Mouse (Mus musculus): ENCODE measurements around the gene Gm11032. TPM values are rescaled to one million over a fixed set of nuclear protein-coding genes. Genes with fewer than 3 reads are reported as not detected.
"Not testable (repeated sequence)": the region's sequence is repeated elsewhere in the genome, so short reads cannot be mapped to it uniquely, and the experiment has no call there.

Gm11032 gene
- total RNA-seq, 2 experiments from 2014 or later = not detected

DNA sequence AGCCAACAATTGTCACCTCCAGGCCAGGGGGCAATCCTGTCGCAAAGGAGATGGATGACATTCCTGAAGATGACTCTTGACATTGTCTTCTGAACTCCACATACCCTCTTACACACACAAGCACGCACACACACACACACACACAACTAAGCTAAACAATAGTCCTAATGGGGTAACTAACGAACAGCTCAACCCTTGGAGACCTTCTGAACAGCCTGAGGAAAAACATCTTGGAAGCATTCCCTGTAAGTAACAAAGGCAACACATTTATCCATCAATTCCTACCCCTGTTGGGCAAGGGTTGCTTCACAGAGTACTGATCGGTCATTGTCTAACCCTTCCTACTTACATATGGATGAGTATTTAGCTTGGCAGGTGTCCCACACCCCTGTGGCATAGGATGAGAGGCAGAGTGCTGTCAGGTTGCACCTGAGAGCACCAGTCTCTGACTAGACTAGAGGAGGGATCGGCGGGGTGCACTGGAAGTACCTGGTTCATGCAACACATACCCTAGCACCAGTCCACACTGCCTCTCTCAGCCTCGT, 2.6 kb downstream of the Gm11032 start:
- 0 out of 2 replicates have a peak, but pooled peaks have one; percentile 23 for ATAC-seq (replicated peaks; ENCODE audit: low FRiP score, poor library complexity, severe bottlenecking)

DNA sequence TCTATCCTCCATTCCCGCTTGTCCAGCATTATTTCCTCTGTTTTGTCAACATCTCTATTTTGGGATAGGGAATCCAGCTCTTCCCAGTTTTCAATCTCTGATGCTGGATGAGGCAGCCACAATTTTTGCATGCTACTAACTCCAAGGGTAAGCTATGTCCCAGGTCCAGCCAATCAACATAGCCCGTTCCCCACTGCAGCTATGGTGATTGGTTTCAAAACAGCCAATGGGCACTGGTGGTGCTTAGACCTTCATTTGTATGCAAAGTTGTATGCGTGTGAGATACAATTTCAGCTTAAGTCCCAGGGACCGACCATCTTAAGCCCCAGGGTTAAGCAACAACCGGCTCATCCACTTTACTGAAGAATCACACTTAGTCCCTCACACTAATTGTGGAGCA, 3.1 kb downstream of the Gm11032 start:
- ATAC-seq (replicated peaks; ENCODE audit: low FRiP score, poor library complexity, severe bottlenecking) = no peak

GRCm38 (mm10) chr11:4625931-4626330, 6.1 kb downstream of the Gm11032 start:
- ATAC-seq (replicated peaks; ENCODE audit: low FRiP score, poor library complexity, severe bottlenecking) = no peak

DNA sequence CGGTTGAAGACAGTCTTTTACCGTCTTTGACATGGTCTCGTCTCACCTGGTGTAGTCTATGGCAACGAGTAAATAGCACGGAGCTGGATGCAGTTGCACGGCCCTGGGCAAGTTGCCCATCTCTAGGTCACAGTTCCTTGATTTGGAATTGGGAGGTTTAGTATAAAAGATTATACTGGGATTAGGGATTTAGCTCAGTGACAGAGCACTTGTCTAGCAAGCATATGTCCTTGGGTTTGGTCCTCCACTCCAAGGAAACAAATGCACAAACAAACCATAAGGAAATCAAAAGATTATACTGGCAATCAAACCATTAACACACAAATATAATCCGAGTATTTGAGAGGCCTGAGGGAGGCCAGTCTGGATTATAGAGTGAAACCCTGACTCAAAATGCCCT, 7.8 kb downstream of the Gm11032 start:
- no peak for ATAC-seq (replicated peaks; ENCODE audit: low FRiP score, poor library complexity, severe bottlenecking)

- ATAC-seq (replicated peaks; ENCODE audit: low FRiP score, poor library complexity, severe bottlenecking) = no peak
These were observed 10.0 kb downstream of the Gm11032 start for GRCm38 (mm10) chr11:4629861-4630280.

DNA sequence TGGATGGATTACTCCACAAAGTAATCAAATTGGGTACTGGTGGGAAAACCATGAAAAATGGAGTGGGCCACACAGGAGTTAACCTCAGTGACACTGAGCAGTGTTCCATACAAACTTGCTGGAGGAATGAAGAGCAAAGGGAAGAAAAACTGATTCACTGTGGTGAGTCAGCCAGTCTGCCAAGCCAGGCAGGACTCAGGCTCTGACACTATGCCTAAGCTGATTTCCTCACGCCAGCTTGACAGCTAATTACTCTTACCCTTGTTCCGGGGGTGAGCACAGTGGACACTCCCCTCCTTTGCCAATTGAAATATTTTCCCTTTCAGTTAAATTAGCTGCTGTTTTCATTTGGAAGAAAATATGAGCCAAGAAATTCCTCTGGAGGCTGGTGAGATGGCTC, 13.6 kb downstream of the Gm11032 start:
- ATAC-seq (replicated peaks; ENCODE audit: low FRiP score, poor library complexity, severe bottlenecking) = no peak

GRCm38 (mm10) chr11:4634395-4634794, 14.5 kb downstream of the Gm11032 start:
- ATAC-seq (replicated peaks; ENCODE audit: low FRiP score, poor library complexity, severe bottlenecking) = no peak

- ATAC-seq (replicated peaks; ENCODE audit: low FRiP score, poor library complexity, severe bottlenecking) = no peak
These were observed 17.0 kb downstream of the Gm11032 start for GRCm38 (mm10) chr11:4636782-4637342.

- peak; percentile 96 for ATAC-seq (replicated peaks; ENCODE audit: low FRiP score, poor library complexity, severe bottlenecking)
These were observed 17.8 kb downstream of the Gm11032 start, which contains the start of gene Ascc2 for GRCm38 (mm10) chr11:4637534-4638234. Ascc2 (plus strand) TSS chr11:4637747.

GRCm38 (mm10) chr11:4638261-4638660, 18.4 kb downstream of the Gm11032 start:
- peak; percentile 34 for ATAC-seq (replicated peaks; ENCODE audit: low FRiP score, poor library complexity, severe bottlenecking)

- no peak for ATAC-seq (replicated peaks; ENCODE audit: low FRiP score, poor library complexity, severe bottlenecking)
These were observed 21.3 kb downstream of the Gm11032 start for GRCm38 (mm10) chr11:4641185-4641584.

DNA sequence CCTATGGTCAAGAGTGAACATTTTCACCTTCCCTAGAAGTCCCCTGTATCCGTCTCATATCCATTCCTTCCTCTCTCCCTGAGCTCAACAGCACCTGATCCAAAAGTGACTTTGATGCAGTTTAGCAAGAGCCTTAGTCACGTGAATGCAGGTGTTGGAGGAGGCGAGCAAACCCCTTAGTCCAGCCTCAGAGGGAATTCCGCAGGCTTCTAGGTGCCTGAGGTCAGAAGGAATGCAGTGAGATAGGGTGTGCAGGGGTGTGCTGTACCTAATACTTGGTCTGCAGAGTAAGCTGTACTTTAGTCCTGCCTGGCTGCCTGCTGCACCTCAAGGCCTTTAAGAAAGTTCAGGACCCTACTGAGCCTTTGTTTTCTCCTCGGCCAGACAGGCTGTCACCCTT, 23.9 kb downstream of the Gm11032 start:
- no peak for ATAC-seq (replicated peaks; ENCODE audit: low FRiP score, poor library complexity, severe bottlenecking)

DNA sequence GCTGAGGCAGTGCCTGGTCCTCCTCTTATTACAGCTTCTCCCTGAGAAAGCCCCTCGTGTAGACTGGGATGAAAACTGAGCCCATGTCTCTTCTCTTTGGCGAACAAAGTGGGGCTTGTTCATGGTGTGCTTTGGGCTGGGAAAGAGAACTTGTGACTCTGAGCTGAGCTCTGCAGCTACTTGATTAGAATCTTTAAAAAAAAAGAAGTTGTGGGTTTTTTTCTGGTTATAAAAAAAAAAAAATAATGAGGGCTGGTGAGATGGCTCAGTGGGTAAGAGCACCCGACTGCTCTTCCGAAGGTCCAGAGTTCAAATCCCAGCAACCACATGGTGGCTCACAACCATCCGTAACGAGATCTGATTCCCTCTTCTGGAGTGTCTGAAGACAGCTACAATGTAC, 25.3 kb downstream of the Gm11032 start:
- ATAC-seq (replicated peaks; ENCODE audit: low FRiP score, poor library complexity, severe bottlenecking) = not testable (repeated sequence)

GRCm38 (mm10) chr11:4646409-4646808, 26.5 kb downstream of the Gm11032 start:
- no peak for ATAC-seq (replicated peaks; ENCODE audit: low FRiP score, poor library complexity, severe bottlenecking)

DNA sequence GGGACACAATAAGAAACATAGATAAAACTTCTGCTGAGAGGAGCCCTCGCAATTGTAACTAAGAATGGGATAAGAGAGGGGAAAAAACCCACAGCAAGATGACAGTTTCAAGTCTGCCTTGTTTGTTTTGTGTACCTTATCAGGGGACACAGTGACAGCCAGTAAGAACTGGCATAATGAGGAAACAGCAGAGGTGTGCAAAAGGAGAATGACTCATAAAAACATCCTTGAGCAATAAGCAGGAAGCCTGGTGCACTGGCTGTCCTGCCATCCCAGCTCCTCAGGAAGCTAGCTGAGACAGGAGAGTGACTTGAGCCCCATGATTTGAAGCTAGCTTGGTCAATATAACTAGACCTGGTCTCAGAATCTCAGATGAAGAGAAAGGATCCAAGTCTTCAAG, 40.0 kb downstream of the Gm11032 start:
- no peak for ATAC-seq (replicated peaks; ENCODE audit: low FRiP score, poor library complexity, severe bottlenecking)

GRCm38 (mm10) chr11:4660309-4661025, 40.6 kb downstream of the Gm11032 start:
- 0 out of 2 replicates have a peak, but pooled peaks have one; percentile 18 for ATAC-seq (replicated peaks; ENCODE audit: low FRiP score, poor library complexity, severe bottlenecking)

GRCm38 (mm10) chr11:4661324-4661723, 41.5 kb downstream of the Gm11032 start:
- ATAC-seq (replicated peaks; ENCODE audit: low FRiP score, poor library complexity, severe bottlenecking) = peak; percentile 92

DNA sequence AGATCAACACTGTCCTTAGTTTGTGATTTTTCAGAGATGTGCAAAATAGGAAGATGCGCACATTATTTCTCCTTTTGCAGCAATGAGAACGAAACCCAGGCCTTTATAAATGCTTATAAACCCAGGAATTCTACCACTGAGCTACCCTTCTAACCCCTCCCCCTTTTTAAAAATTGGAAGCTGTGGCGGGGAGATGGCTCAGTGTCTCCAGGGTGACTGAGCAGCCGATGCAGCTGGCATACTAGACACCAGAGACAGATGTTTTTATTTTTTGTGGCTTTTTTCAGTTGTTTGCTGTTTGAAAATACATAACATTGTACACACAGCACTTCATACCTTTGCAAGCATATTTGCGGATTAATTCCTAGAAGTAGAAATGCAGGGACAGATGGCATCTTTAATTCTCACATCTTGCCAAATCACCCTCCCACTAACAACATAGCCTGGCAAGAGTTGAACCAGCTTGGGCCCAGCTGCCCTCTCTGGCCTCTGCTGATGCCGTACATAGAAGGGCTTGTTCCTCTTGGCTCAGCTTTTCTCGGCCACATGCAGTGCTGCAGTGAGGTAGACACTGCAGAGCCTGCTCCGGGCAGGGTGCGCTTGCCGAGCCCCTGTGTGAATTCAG, 42.1 kb downstream of the Gm11032 start:
- ATAC-seq (replicated peaks; ENCODE audit: low FRiP score, poor library complexity, severe bottlenecking) = no peak

GRCm38 (mm10) chr11:4662496-4662878, 42.6 kb downstream of the Gm11032 start:
- no peak for ATAC-seq (replicated peaks; ENCODE audit: low FRiP score, poor library complexity, severe bottlenecking)

All from erythroblast, adult 5-6 weeks (primary cell).